Comparison of ENCODE assay signal across 19 mouse cellular contexts in the genomic region with DNA sequence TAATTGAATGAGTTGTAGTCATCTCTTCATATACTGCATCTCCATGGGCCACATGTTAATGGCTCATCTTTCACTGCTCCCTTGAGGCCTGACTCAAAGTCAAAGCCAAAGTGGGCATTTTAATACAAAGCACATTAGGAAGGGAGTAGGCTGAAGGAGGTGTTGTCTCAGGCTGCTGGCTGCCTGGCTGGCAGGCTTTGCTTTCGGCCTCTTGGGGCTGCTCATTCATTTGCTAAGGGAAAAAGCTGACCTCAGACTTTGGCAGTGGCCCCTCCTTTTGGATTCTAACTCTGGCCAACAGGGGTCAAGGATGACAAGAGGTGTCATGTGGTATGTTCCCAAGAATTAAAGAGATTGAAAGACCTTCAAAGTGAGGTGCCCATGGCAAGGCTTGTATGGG.
DNase-seq lines count a peak whose midpoint lies in the region; ATAC-seq and TF ChIP-seq lines count a peak whose summit lies in the region.
"Had no signal": no experiment of that assay in that cellular context is flagged by ENCODE, and none has a peak within 500 bp of the region (broad histone marks: within the 10 kb centered on the region; RNA-seq: fewer than 3 reads in every experiment).

No protein-coding gene starts in this region.

- no peak overlapping the region for H3K4me3 ChIP-seq in heart, embryonic 12.5 days
- H3K4me3 ChIP-seq in intestine, postnatal 0 days (ENCODE audit: low read depth, low read length) = no peak overlapping the region
- H3K4me3 ChIP-seq: embryonic facial prominence, embryonic 15.5 days; forebrain, embryonic 15.5 days; hindbrain, embryonic 12.5 days; midbrain, embryonic 15.5 days; stomach, embryonic 15.5 days had no signal

- intact Hi-C loops in heart, postnatal 14 days (cut with DNase I) = loop anchor here (5.0 to 10.0 kb wide), 5 partner anchors 144 to 514 kb away; no protein-coding TSS in a partner anchor

- H3K27me3 ChIP-seq in heart, embryonic 12.5 days (replicated peaks) = no peaks in the 10 kb centered on the region
- no peaks in the 10 kb centered on the region for H3K27me3 ChIP-seq in intestine, postnatal 0 days (replicated peaks; ENCODE audit: control insufficient read depth, insufficient read depth, low read length)
- H3K27me3 ChIP-seq: CH12.LX; embryonic facial prominence, embryonic 15.5 days; forebrain, embryonic 15.5 days; hindbrain, embryonic 12.5 days; midbrain, embryonic 15.5 days; stomach, embryonic 15.5 days had no signal

- peak; percentile 1 to 16 for DNase-seq in heart, postnatal 14 days
- DNase-seq in NIH3T3 (ENCODE audit: low read depth) = peak; percentile 7
- peak; percentile 38 for DNase-seq in adrenal gland, postnatal 10 days
- peak; percentile 6 for DNase-seq in kidney, postnatal 14 days
- no peak for DNase-seq in layer of hippocampus, postnatal 10 days (ENCODE audit: low spot score in 2 of 2)
- no peak for DNase-seq in right cerebral cortex, postnatal 25 days
- DNase-seq: cerebellum, adult 9-11 months; heart, adult 11 months; lung, postnatal 36 days; right cerebral cortex, postnatal 14 days had no signal

- no peaks in the 10 kb centered on the region for H3K4me1 ChIP-seq in heart, embryonic 12.5 days (replicated peaks)
- H3K4me1 ChIP-seq in intestine, postnatal 0 days (replicated peaks; ENCODE audit: control insufficient read depth, insufficient read depth, low read length) = no peaks in the 10 kb centered on the region
- H3K4me1 ChIP-seq: embryonic facial prominence, embryonic 15.5 days; forebrain, embryonic 15.5 days; hindbrain, embryonic 12.5 days; midbrain, embryonic 15.5 days; stomach, embryonic 15.5 days had no signal

- no peaks in the 10 kb centered on the region for H3K36me3 ChIP-seq in heart, embryonic 12.5 days
- no peaks in the 10 kb centered on the region for H3K36me3 ChIP-seq in intestine, postnatal 0 days (ENCODE audit: control insufficient read depth, insufficient read depth)
- H3K36me3 ChIP-seq: embryonic facial prominence, embryonic 15.5 days; forebrain, embryonic 15.5 days; hindbrain, embryonic 12.5 days; midbrain, embryonic 15.5 days; stomach, embryonic 15.5 days had no signal

- H3K9ac ChIP-seq in heart, embryonic 12.5 days = no peak overlapping the region
- no peak overlapping the region for H3K9ac ChIP-seq in intestine, postnatal 0 days (ENCODE audit: low read depth, low read length)
- H3K9ac ChIP-seq: embryonic facial prominence, embryonic 15.5 days; forebrain, embryonic 15.5 days; hindbrain, embryonic 12.5 days; midbrain, embryonic 15.5 days; stomach, embryonic 15.5 days had no signal

- ATAC-seq in heart, embryonic 12.5 days (ENCODE audit: insufficient number of reproducible peaks, low FRiP score) = no peak
- ATAC-seq in intestine, postnatal 0 days = no peak
- ATAC-seq: forebrain, embryonic 15.5 days; midbrain, embryonic 15.5 days had no signal

- no peak overlapping the region for H3K27ac ChIP-seq in heart, embryonic 12.5 days (ENCODE audit: poor library complexity, severe bottlenecking)
- H3K27ac ChIP-seq in intestine, postnatal 0 days (ENCODE audit: low read depth, low read length) = no peak overlapping the region
- H3K27ac ChIP-seq: embryonic facial prominence, embryonic 15.5 days; forebrain, embryonic 15.5 days; hindbrain, embryonic 12.5 days; midbrain, embryonic 15.5 days; stomach, embryonic 15.5 days had no signal

- H3K4me2 ChIP-seq in heart, embryonic 12.5 days = no peak overlapping the region
- no peak overlapping the region for H3K4me2 ChIP-seq in intestine, postnatal 0 days (replicated peaks; ENCODE audit: low read depth)
- H3K4me2 ChIP-seq: embryonic facial prominence, embryonic 15.5 days; forebrain, embryonic 15.5 days; hindbrain, embryonic 12.5 days; liver, embryonic 11.5 days; midbrain, embryonic 15.5 days; stomach, embryonic 15.5 days had no signal

- no peaks in the 10 kb centered on the region for H3K9me3 ChIP-seq in heart, embryonic 12.5 days (replicated peaks)
- H3K9me3 ChIP-seq in intestine, postnatal 0 days (ENCODE audit: control insufficient read depth) = no peaks in the 10 kb centered on the region
- H3K9me3 ChIP-seq: embryonic facial prominence, embryonic 15.5 days; forebrain, embryonic 15.5 days; hindbrain, embryonic 12.5 days; midbrain, embryonic 15.5 days; stomach, embryonic 15.5 days had no signal

- no peak for TF ChIP-seq CTCF in intestine, postnatal 0 days (IDR thresholded peaks at IDR 0.05; ENCODE audit: low read depth)

- 41% methylated on average over 1 of the region's 1 CpGs for WGBS in heart, embryonic 12.5 days
- WGBS in intestine, postnatal 0 days = 75% methylated on average over 1 of the region's 1 CpGs

Comparison
In these comparisons a context has a peak if more than half of its experiments do, and no peak if none do; other contexts are left out.
1. DNase-seq: peak in heart, postnatal 14 days (2 of 2), NIH3T3 (single experiment), adrenal gland, postnatal 10 days (single experiment) and kidney, postnatal 14 days (single experiment); none in layer of hippocampus, postnatal 10 days (0 of 2) and right cerebral cortex, postnatal 25 days (single experiment).